Mouse (Mus musculus) subcutaneous adipose tissue, adult 2 months (tissue): ENCODE measurements around the gene Ces1d. TPM values are rescaled to one million over a fixed set of nuclear protein-coding genes. Genes with fewer than 3 reads are reported as not detected.

Experiments used
- polyA plus RNA-seq: library from polyadenylated mRNA; depleted of rRNA; stranded (reverse); fragments of >200 nt; gene quantifications from 2 replicates; pipeline ENCODE4 v1.2.3, GENCODE M21; 2012; ENCODE audit warnings: low replicate concordance; rRNA removed

Ces1d gene
- polyA plus RNA-seq: 697 and 1,899 TPM in 2 replicates

DNA sequence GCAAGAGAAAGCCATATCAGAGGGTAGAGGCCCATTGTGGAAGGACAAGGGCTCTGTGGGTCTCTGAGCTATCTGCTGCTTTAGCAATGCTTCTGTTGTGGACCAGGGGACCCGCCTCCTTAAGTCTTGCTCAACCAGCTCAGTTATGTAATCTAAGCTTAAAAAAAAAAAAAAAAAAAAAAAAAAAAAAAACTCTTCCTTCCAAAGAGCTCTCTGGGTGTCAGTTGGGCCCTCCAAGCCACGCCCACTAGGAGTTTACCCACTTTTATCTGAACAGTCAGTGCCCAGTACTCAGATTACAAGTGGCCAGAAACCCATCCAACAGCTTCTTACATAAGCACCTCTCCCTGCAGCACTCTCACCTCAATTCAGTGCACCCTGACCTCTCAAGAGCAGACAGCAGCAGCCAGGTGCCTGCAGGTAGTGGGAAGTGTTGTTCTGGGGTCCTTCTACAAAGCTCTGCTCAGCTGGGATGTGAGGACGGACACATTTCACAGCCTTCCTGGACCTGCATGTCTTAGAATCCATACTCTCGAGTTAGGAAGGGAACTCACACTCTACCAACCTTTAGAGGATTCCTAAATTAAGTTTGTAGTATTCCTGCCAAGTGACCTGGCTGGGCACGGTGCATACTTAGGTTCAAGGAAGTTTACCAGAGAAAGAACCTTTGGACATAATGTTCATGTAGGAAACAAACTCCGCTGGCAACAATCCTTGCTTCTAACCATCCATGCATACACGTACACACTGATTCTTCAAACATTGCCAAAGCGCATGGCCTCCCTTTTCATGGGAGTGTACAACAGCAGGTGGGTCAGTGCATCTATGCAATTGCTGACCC, at the start of gene Ces1d:
TSS of gene Ces1d (minus strand) at position 154 of the 841 bp plus-strand sequence.

DNA sequence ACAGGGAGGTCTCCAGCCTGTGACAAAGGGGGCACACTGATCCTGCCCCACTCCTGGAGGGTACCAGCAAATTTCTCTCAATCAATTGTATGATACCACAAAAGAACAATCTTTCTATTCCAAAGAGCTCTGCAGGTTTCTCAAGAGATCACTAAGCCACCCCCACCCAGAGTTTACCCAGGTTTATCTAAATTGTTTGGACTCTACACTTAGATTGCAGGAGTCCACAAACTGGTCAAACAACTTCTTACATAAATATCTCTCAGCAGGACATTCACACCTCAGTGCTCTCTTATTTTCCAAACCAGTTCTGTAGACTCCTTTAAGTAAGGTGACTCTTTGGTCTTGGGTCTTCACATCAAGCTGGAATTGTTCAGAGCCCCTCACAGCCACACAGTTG, 31.8 kb upstream of the Ces1d start, which contains the start of gene Ces1e:
TSS of gene Ces1e (minus strand) at position 174 of the 400 bp plus-strand sequence.

DNA sequence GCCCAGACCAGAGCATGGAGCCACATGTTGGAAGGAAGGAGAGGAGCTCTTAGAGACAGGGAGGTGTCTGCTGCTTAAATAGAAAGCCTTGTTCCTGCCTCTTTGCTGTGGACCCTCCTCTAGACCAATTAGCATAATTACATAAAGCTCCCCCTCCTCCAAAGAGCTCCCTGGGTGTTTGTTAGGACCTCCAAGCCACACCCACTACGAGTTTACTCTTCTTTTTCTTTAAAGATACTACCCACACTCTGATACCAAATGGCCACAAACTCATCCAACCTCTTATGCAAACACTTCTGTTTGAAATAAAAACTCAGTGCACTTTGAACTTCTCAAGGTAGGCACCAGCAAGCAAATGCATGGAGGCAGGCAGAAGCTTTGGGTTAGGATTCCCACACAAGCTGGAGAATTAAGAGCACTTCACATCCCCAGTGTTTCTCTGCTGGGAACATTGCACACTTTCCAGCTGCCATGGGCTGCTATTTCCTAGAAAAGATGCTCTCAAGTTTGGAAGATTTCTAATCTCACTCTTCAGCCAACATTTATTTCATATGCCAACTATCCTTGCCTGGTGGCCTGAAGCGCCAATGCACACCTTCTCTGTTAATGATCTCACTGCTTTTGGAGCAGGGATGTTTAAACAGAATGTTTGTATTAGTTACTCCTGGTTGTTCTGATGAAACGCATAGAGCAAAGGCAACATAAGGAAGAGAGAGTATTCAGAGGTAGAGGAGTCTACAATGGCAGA, 66.2 kb downstream of the Ces1d start, which contains the start of gene Ces1c:
TSS of gene Ces1c (minus strand) at position 51 of the 748 bp plus-strand sequence.

Other genes with a start within 250 kb of the Ces1d start
- 0.44 and 33.1 TPM in 2 replicates for gene Slc6a2, start 237.8 kb downstream of the Ces1d start, polyA plus RNA-seq
- not detected in 2 replicates for gene Ces1a, start 149.6 kb downstream of the Ces1d start, polyA plus RNA-seq
- gene Ces1b, start 117.8 kb downstream of the Ces1d start, polyA plus RNA-seq: not detected in 2 replicates
- gene Ces1c, start 66.6 kb downstream of the Ces1d start, polyA plus RNA-seq: 0.54 TPM in 1 of 2 replicates, not detected in the other
- 0.13 and 4.9 TPM in 2 replicates for gene Ces1e, start 31.8 kb upstream of the Ces1d start, polyA plus RNA-seq
- gene Ces1f, start 81.9 kb upstream of the Ces1d start, polyA plus RNA-seq: 39.8 and 56.7 TPM in 2 replicates
- gene Ces1g, start 139.5 kb upstream of the Ces1d start, polyA plus RNA-seq: 0.06 and 0.21 TPM in 2 replicates
- not detected in 2 replicates for gene Ces1h, start 181.9 kb upstream of the Ces1d start, polyA plus RNA-seq